Mouse (Mus musculus) right cerebral cortex, postnatal 25 days (tissue): ENCODE measurements around the gene Itih5.

Experiments
- DNase-seq: peaks from one replicate; pipeline ENCODE4 v3.0.0; 2022

Itih5 gene

DNA sequence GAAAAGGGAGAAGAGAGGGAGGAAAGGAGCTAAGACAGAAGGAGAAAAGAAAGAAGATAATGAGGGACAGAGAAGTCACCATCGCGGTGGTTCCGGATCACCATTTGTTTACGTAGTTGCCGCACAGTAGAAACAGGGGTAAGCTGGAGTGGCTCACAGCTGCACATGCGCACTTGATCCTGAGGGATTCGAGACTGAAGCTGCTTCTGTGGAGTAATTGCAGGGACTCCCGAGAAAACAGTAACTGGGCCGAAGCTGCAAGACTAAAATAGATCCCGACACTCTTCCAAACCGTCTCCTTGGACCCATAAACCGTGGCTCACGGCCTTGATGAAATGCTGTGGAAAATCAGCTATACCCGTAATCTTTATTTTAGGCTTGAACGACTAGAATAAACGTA is 16.6 kb downstream of the Itih5 start:
- no peak for DNase-seq

DNA sequence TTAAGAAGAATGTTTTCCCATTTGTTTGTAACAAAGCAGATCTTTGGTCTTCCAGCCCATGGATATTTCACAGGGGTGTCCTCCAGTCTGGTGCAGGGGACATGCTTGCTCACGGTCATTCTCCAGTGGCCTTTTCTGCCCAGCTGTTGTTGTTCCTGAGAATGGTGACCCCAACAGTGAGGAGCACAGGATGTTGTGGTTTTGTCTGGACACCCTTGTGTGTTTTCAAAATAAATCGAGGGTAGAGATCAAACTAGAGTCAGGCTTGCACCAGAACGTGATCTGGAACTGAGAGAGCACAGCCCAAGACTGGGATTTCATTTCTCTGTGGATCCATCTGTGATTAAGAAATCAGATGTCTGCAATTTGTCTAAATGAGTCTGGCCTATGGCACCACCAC is 40.2 kb downstream of the Itih5 start:
- DNase-seq: no peak

DNA sequence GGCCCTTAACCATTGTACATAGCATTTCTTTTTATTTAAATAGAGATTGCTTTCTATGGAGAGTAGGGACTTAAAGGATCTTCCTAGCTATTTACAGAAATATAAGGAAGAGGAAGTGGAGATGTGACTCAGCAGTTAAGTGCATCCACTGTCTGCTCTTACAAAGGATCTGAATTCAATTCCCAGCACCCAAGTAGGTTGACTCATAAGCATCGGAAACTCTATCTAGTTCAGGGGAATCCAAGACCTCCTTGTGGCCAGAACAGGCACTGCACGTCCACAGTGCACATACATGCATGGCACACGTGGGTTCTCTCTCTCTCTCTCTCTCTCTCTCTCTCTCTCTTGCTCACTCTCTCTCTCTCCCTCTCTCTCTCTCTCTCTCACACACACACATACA is 41.8 kb downstream of the Itih5 start:
- DNase-seq: no peak

DNA sequence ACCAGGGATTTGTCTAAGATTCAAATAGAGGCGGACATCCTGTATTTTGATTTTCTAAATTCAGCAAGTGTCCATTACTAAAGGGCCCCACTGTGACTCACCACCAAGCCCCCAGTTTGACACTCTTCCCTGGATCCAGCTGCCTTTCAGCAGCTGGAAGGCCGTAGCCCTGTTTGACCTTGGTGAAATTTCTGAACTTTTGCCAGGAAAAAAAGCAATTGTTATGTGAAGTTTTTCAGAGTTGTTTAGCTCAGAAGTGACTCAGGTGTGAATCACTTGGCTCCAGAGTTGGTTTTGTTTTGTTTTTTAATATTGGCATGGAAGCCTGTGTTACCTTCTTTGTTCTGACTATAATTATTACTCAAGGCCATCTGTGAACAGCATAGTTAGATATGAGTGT is 46.0 kb downstream of the Itih5 start:
- no peak for DNase-seq

DNA sequence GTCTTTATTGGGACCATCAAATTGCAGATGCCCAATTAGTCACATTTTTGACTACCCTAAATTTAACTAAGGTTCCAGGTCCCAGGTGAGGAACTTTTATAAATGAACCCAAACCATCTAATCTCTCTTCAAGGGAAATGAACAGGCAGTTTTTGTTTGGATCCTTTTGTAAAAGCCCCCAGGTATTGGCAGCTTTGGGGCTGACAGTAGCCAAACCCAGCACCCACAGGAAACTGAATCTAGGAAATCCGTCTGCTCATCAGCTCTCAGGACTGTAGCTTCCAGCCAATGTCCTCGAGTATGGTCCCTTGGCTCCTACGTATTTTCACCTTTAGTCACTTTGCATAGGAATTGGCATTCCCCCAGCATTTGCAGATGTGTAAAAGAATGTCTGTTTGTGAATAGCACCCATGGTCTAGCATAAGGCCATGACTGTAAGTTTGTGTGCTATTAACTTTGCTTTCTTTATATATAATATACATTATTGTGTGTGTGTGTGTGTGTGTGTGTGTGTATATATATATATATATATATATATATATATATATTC is 47.4 kb downstream of the Itih5 start:
- DNase-seq: no peak

DNA sequence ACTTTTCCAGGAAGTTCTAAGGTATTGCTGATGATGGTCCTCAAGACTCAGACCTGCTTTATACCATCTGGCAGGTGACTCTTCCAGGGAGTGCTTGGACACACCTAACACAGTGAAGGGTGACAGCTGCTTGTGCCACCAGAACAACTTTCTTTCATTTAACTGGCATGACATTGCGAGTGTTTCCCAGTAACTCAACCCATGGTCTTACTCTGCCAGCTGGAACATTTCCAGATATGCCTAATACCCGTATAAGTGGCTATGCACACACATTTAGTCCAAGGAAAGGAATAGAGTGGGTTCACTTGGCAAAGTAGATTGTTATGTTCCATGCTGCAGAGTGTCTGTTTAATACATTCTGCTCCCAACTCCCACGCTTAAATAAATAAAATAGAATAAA is 50.9 kb downstream of the Itih5 start:
- no peak for DNase-seq

DNA sequence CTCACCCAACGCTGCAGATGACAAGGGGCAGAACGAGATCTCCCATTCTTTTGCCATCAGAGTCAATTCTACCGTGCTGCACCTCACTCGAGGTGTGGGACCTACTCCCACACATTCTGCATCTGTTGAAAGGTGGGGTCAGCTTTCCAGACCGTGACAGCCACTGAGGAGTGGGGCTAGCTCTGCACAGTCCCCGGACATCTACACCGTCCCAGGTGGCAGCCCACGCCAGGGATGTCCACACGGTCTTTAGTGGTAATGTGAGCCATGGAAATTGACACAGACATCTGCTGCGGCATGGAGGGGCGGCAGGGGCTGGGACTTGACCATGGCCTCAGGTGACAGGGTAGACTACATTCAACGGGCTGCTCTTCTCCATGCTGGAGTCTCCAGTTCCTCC is 60.1 kb downstream of the Itih5 start:
- DNase-seq: no peak

DNA sequence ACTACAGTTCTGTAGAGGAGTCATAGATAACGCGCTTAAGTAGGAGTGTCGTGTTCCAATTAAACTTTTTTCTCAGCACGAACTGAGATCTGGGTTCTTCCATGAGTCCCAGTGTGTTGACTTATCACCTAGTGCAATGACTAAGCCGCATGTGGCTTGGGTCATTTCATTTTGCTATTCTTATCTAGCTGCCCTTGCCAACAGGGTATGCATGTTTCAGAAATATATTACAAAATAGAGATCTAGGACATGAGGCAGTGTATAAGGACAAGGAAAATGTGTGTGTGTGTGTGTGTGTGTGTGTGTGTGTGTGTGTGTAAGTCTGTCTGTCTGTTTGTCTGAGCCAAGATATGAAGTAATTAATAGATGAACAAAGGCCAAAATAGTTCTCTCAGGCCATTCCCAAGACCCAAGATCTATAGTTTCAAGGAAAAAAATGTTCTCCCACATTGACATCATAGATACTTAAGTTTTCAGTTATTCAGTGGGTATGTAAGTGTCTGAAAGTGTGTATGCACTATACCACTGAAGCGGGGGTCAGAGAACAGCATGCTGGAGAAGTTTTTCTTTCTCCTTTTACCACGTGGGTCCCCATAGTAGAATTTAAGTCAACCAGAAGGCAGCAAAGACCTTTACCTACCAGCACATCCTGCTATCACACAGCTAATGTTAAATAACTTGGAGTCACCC is 62.6 kb downstream of the Itih5 start:
- DNase-seq: no peak

DNA sequence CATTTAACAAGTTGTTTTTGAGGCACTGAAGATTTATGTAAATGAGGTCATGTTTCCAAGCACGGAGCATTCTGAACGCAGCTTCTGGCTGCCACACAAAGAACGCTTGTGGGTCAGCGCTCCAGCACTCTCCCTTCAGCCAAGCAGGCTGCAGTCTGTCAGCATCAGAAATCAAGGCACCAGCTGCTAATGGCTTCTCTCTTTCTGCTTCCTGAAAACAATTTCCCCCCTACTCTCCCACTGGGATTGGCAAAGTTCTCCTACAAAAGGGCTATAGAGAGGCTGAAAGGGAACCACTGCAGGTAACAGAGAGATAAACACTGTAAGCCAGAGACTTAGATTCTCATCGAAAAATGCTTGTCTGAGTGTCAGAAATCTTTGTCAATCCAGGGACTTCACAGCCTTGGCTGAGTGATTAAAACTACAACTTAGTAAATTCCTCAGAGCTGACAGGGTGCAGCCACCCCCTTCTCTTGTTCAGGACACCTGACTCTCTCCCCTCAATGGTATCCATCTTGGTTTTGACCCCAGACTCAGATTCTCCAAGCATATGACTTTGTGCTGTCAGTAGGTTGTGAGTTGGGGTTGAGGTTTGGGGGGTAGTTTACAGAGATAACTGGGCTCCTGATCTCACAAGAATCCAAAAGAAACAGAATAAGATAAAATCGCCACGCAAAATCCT is 63.3 kb downstream of the Itih5 start:
- DNase-seq: no peak

DNA sequence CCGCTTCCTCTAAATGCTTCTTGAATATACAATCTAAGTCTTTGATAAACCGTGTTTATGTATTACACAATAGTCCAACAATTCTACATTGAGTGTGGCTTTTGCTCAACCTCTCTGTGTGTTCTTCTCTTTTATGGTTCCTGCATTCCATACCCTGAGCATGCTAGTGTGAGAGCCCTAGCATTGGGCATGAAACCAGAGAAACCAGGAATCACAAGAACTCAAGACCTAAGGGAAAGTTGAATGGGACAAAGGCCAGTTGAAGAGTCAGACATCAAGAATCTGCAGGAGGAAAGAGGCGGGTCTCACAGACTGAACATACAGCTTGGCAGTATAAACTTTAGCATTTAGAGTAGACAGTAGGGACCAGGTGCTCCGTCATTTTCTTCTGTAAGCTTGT is 68.5 kb downstream of the Itih5 start:
- no peak for DNase-seq

DNA sequence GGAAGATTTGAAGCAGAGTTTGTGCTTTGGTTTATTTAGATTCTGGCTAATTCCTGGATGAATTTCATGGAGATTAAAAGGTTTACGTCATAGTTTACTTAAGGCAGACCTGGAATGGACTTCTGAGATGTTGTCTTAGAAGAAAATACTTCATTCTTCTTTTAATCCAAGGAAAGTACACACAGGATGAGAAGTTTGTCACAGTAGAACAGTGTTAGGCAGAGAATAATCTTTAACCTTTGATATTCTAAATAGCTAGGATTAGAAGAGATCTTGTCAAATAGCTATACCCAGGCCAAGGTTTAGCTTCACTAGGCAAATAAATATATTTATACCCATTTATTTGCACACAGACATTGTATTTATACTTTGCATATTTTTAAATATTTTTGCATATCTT is 73.5 kb downstream of the Itih5 start:
- no peak for DNase-seq

DNA sequence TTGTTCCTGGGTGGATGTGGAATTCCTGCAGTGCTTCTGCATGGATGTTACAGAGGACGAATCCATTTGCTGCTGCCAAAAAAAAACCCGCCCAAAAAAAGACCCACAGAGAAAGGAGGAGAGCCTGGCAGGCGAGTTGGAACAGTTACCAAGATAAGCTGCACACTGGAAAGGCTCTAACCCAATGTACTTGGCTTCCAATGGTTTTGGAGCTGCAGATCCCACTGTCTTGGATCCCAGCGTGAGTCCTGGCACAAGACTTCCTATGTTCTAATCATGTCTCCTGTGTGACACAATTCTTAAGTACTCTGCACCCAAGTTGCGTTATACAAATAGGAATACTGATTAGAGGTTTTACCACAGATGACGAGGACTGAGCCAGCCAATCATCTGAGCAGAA is 78.6 kb downstream of the Itih5 start:
- DNase-seq: no peak

DNA sequence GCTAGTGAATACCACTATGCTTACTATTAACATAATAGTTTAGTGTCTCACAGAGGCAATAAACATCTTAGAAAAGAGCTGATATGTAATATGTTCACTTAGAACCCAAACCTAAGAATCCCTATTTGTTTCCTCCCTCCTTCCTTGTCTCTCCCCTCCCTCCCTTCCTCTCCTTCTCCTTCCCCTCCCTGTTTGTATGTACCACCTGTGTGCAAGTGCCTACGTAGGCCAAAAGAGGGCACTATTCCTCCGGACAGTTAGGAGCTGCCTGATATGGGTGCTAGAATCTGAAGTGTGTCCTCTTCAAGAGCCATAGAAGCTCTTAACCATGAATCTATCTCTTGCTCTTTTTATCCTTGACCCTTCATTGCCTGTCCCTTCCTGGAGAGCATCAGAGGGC is 83.2 kb downstream of the Itih5 start:
- no peak for DNase-seq

DNA sequence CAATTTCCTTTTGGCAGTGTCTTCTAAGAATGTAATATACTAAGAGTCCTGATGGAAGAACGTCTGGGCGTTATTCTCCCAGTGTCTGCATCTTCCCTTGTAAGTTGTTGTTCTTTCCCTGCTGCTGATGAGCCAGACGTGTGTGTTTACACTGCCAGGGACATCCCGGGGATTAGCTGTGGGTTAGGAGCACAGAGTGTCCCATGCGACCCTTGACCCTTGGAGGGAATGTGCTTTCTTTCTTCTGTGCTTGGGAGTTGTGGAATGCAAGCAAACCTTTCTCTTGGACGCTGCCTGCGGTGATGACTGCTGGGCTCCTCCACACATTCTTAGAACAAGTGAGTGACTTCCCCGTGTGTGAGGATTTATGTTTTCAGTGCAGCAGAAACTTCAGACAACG is 89.6 kb downstream of the Itih5 start:
- no peak for DNase-seq

DNA sequence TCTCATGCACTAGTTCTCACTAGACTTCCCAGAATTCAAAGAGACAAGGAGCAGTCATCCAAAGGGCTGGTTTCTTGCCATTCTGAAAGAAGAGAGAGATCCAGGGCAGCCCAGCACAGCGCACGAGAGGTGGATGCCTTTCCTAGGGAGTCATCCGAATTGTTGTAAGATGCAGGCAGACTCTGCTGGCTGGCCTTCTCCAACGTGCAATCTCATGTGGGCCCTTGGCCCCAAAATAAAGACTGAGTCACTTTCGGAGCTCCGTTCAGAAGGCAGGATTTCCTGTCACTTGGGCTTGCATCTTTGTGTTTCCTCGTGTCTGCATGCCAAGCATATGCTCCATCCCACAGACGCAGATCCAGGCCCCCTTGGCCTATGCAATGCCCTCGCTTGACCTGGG is 97.1 kb downstream of the Itih5 start:
- DNase-seq: no peak

DNA sequence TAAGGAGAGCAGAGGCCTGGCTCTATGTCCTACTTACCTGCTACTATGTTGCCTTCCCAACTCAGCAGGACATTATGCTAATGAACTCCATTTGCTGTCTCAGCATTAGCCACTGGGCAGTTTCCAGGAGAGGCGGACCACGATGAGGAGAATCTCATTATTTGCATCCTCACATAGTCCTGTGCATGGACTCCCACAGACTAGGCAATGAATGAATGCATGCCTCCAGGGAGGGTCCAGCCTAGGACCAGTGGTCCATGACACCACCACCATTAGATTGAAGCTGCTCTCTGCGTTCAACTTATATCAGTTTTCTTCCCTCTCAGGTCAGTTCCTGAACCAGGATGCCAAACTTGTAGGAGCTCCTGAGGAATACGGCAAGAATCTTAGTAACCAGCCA is 97.6 kb downstream of the Itih5 start:
- DNase-seq: no peak

DNA sequence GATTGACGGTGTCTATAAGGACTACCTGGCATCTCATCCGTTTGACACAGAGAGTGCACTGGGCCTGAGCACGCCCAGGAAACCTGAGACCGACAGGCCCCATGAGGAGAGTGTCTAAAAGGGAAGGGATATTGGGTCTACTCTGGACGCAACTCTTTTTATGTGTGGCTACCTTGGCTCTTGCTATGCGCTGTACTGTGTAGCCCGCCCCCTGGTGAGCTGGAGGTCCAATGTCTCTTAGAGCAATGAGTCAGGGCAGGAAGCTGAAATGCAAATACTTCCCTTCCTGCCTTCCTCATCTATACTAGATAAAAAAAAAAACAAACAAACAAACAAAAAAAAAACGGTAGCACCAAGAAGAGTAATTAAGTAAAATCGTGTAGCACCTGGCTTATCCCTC is 98.1 kb downstream of the Itih5 start:
- DNase-seq: no peak

DNA sequence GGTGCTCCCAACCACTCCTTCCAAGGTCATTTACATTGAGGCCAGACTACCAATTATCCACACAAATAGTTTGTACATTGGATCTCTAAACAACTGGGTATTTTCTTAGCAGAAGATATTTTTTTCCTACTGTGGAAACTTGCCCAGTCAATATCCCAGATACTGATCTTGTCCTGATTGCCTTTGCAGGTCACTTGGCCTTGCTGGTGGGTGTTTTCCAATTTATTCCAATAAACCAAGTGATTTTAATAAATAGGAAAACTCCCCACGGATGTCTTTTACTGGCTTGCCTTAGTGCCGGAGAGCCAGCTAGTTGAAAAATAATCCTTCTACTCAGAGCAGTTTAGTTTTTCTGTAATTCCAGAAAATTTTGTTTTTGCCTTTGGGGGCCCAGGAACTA is 98.6 kb downstream of the Itih5 start:
- DNase-seq: no peak

DNA sequence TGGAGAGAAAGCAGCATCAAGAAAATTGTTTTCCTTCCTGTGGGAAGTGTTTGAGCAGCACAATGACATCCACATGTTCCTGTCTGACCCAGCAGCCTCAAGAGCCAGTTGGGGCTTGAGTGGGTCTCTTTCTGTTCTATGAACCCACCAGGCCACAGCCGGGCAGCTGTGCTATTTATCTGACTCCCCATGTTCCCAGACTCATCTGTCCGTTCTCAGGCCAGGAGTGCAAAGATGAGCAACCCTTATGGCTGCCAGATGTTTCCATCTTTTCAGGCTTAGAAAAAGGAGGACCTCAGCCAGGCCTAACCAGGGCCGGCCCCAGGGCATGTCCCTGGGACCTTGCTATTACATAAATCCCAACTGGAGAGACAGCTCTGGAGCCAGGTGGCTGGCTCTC is 100.0 kb downstream of the Itih5 start:
- DNase-seq: no peak

DNA sequence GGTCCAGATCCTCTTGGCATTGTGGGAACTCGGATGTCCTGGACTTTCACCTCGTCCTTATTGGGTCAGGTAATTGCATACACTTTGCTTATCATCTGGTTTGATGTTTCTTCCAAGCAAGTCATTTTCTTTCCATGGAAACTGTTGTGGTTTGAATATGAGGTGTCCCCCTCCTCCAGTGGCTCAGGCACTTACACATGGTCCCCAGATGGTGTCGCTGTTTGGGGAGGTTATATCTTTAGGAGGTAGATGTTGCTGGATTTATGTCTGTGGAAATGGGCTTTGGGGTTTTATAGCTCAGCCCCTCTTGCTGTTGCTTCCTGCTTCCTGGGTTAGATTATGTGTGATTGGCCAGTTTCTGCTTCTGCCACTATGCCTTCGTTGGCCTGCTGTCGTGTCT is 103.6 kb downstream of the Itih5 start:
- DNase-seq: no peak

DNA sequence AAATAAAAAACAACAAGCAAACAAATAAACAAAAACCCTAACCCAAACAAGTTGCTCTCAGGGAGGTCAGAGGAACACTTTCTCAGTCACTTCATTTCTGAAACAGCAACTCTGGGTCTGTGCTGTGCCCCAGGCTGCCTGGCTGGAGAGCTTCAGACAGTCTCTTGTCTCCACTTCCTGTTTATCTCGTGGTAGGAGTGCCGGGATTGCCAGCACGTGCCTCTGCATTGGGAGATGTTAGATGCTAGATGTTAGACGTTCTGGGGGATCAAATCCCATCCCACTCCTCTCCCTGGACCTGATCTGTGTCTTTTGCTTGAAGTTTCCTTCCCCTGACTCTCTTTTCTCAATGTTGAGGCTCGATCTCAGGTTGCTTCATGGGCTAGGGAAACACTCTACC is 104.9 kb downstream of the Itih5 start:
- no peak for DNase-seq

DNA sequence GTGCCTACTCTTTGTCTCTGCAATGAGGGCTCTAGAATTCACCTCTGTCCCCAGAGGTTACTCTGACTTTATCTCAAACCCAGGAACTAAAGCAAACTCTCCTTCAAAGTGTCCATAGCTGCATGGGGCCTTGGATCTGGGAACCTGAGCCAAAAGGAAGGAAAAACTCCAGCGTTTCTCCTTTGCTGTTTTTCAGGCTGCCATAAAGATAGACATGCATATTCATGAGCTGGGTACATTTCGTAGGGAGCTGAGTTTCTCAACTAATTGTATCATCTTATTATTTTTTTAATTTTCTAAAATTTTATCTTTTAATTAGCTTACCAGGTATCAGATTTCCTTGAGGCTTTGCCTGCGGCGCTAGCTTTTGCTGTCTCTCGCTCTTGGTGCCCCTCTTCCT is 106.7 kb downstream of the Itih5 start:
- DNase-seq: no peak

DNA sequence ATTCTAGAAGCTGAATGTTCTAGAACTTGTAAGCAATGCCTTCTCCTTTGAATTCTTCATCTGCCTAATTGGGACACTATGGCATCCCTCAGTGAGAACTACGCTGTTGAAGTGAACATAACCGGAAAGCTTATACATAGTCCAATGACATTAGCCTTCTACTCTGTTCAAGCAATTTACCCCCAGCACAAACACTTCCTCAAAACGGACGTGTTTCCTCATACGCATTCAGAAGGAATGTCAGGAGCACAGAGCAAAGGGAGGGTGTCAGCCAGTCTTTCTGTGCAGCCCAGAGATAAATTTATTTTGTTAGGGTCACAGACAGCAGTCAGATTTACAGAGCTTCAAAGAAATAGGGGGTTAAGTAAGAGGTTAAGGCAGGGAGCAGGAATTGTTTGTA is 108.0 kb downstream of the Itih5 start:
- no peak for DNase-seq

DNA sequence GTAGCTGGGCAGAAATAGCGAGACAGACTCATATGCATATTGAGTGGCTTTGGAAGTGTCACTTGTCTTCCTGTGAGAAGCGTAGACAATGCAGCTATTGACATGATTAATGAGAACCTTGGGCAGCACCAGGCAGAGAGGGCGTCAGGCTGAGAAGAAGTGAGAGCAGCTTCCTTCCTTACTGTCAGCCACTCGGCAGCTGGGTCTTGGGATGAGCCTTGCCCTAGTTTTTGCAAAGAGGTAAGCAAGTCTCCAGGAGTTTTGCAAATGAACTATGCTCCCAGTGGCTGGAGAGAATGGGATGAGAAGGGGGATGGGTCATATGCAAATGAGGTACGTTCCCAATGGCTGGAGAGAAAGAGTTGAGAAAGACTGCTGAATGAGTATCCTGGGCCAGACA is 109.4 kb downstream of the Itih5 start:
- DNase-seq: no peak

DNA sequence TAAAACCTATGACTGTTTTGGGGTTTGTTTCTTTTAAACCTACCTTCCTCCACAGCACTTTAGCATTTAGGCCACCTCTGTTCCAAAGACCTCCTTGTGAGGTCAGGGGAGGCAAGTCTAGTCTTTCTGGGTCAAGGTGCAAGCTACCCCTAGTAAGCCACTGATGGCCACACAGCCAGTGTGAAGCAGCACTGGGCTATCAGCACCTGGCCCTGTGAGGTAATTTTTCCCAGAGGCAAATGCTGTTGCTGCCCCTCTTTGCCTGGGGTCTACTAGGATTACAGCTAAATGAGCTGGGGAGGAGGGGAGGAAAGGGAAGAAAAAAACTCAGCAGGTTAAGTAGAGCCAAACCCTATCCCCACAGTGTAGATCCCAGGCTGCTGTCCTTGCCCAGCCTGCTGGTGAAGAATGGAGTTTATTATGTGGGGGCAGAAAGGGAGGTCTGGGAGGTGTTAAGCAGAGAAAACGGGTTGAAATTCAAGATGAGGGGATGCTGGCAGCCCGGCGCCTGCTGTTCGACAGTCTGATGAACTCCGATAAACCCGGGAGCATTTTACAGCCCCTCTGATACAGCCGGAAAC is 110.6 kb downstream of the Itih5 start:
- DNase-seq: no peak
